Mouse (Mus musculus): ENCODE results near the gene Synj2. TPM values are rescaled to one million over a fixed set of nuclear protein-coding genes. Genes with fewer than 3 reads are reported as not detected.
"Not testable (repeated sequence)": the region's sequence is repeated elsewhere in the genome, so short reads cannot be mapped to it uniquely, and the experiment has no call there.

Gene Synj2
- polyA plus RNA-seq, 1 experiment, result 11.2 TPM

GRCm38 (mm10) chr17:6016213-6016780 is 75.2 kb downstream of the Synj2 start:
- TF ChIP-seq POLR2A (IDR thresholded peaks at IDR 0.05; ENCODE audit: borderline replicate concordance, low read depth, low read length) (no peak), CTCF (IDR thresholded peaks at IDR 0.05; ENCODE audit: low read depth, low read length) (no peak)
- H3K4me3 ChIP-seq (ENCODE audit: insufficient read depth, low read length), result no peak overlapping the region
- peak overlapping the region; percentile 88 for H3K27ac ChIP-seq (ENCODE audit: insufficient read depth, low read depth, low read length)
- H3K4me1 ChIP-seq (ENCODE audit: control insufficient read depth, insufficient read depth, low read length), result peaks cover 34% of the 10 kb centered on the region

- TF ChIP-seq CTCF (IDR thresholded peaks at IDR 0.05; ENCODE audit: low read depth, low read length), result no peak
- no peak for TF ChIP-seq POLR2A (IDR thresholded peaks at IDR 0.05; ENCODE audit: borderline replicate concordance, low read depth, low read length)
- Histone ChIP-seq H3K4me1 (ENCODE audit: control insufficient read depth, insufficient read depth, low read length) (peaks cover 35% of the 10 kb centered on the region), H3K4me3 (ENCODE audit: insufficient read depth, low read length) (no peak overlapping the region), H3K27ac (ENCODE audit: insufficient read depth, low read depth, low read length) (peak overlapping the region; percentile 82)
Observed at GRCm38 (mm10) chr17:6017268-6017667, 76.2 kb downstream of the Synj2 start.

DNA sequence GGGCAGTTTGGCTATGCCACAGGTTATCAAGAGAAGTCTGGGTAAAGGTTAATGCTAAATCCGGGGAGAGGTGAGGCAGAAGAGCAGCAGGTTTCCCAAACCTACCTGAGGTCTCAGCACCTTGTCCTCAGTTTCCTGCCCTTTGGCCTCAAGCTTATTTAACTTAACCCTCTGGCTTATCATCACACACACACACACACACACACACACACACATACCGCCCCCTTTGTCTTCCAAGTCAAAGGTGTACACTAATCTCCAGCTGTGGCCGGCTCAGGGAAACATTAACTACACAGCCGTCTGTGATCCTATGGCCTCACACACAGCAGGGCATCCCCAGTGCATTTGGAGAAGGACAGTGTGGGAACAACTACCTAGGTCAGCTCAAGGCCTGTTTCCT is 77.3 kb downstream of the Synj2 start:
- Histone ChIP-seq H3K4me3 (ENCODE audit: insufficient read depth, low read length) (no peak overlapping the region), H3K4me1 (ENCODE audit: control insufficient read depth, insufficient read depth, low read length) (peaks cover 35% of the 10 kb centered on the region), H3K27ac (ENCODE audit: insufficient read depth, low read depth, low read length) (no peak overlapping the region)
- TF ChIP-seq CTCF (IDR thresholded peaks at IDR 0.05; ENCODE audit: low read depth, low read length) (no peak), POLR2A (IDR thresholded peaks at IDR 0.05; ENCODE audit: borderline replicate concordance, low read depth, low read length) (no peak)

- Histone ChIP-seq H3K4me1 (ENCODE audit: control insufficient read depth, insufficient read depth, low read length) (peaks cover 30% of the 10 kb centered on the region), H3K4me3 (ENCODE audit: insufficient read depth, low read length) (no peak overlapping the region), H3K27ac (ENCODE audit: insufficient read depth, low read depth, low read length) (no peak overlapping the region)
- TF ChIP-seq CTCF (IDR thresholded peaks at IDR 0.05; ENCODE audit: low read depth, low read length) (peak; percentile 77), POLR2A (IDR thresholded peaks at IDR 0.05; ENCODE audit: borderline replicate concordance, low read depth, low read length) (no peak)
Observed at GRCm38 (mm10) chr17:6019776-6020175, 78.7 kb downstream of the Synj2 start.

DNA sequence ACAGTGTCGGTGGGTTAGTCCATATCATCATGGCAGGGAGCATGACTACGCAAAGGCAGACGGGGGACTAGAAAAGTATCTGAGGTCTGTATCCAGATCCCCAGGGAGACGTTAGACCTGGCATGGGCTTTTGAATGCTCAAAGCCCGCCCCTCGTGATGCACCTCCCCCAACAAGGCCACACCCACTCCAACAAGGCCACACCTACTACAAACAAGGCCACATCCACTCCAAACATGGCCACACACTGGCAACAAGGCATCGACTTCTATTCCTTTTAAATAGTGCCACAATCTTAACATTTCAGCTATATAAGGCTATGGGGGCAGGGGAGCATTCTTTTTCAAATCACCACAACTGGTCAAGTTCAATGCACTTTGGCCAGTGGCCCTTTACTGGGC is 79.6 kb downstream of the Synj2 start:
- peaks cover 21% of the 10 kb centered on the region for H3K4me1 ChIP-seq (ENCODE audit: control insufficient read depth, insufficient read depth, low read length)
- no peak for TF ChIP-seq CTCF (IDR thresholded peaks at IDR 0.05; ENCODE audit: low read depth, low read length)
- no peak for TF ChIP-seq POLR2A (IDR thresholded peaks at IDR 0.05; ENCODE audit: borderline replicate concordance, low read depth, low read length)
- H3K4me3 ChIP-seq (ENCODE audit: insufficient read depth, low read length), result no peak overlapping the region
- H3K27ac ChIP-seq (ENCODE audit: insufficient read depth, low read depth, low read length), result no peak overlapping the region

- H3K27ac ChIP-seq (ENCODE audit: insufficient read depth, low read depth, low read length); H3K4me3 ChIP-seq (ENCODE audit: insufficient read depth, low read length): not testable (repeated sequence)
- peaks cover 14% of the 10 kb centered on the region for H3K4me1 ChIP-seq (ENCODE audit: control insufficient read depth, insufficient read depth, low read length)
Observed at GRCm38 (mm10) chr17:6021374-6021789, 80.3 kb downstream of the Synj2 start.

DNA sequence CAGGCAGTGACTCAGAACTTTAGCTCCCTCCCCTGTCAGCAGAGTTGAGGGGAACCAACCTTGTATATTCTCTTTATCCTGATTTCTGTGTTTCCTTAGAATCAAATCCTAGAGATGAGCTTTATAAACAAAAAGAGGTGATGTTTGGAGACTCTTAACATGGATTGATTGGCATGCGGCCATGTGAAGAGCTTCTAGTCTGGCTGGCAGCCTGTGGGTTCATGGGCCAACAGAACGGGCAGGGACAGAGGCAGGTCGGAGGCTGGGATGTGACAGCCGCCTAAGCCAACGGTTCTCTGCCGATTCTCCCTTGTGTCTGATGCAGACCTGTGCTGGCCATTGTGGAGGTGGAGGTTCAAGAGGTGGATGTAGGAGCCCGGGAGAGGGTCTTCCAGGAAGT is 84.8 kb downstream of the Synj2 start:
- Histone ChIP-seq H3K4me1 (ENCODE audit: control insufficient read depth, insufficient read depth, low read length) (peaks cover 4% of the 10 kb centered on the region; the same call in 1 of the 2 replicates), H3K27ac (ENCODE audit: insufficient read depth, low read depth, low read length) (no peak overlapping the region), H3K4me3 (ENCODE audit: insufficient read depth, low read length) (no peak overlapping the region)
- no peak for TF ChIP-seq POLR2A (IDR thresholded peaks at IDR 0.05; ENCODE audit: borderline replicate concordance, low read depth, low read length)
- TF ChIP-seq CTCF (IDR thresholded peaks at IDR 0.05; ENCODE audit: low read depth, low read length), result no peak

GRCm38 (mm10) chr17:6035661-6036060 is 94.6 kb downstream of the Synj2 start:
- TF ChIP-seq CTCF (IDR thresholded peaks at IDR 0.05; ENCODE audit: low read depth, low read length) (no peak), POLR2A (IDR thresholded peaks at IDR 0.05; ENCODE audit: borderline replicate concordance, low read depth, low read length) (no peak)
- Histone ChIP-seq H3K4me1 (ENCODE audit: control insufficient read depth, insufficient read depth, low read length) (peaks cover 5% of the 10 kb centered on the region), H3K27ac (ENCODE audit: insufficient read depth, low read depth, low read length) (no peak overlapping the region), H3K4me3 (ENCODE audit: insufficient read depth, low read length) (no peak overlapping the region)

DNA sequence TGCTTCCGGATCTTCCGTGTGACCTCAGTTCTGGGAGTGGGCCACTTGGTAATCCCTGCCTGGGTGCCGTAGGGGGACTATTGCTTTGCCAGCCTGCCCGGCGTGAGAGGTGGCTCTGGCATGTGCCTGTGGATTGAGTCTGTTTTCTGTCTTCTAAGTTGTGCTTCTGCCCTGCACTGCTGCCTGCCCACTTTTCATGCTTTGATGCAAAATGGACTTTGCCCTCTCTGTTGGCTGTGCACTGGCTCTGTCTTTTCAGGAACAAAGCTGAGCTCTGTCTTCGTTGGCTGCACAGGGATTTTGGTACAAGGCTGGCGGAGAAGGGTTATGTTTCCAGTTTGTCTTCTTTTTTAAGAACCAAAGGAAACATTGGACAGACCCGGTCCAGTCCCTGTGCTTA is 95.4 kb downstream of the Synj2 start:
- Histone ChIP-seq H3K4me3 (ENCODE audit: insufficient read depth, low read length) (no peak overlapping the region), H3K4me1 (ENCODE audit: control insufficient read depth, insufficient read depth, low read length) (peaks cover 5% of the 10 kb centered on the region), H3K27ac (ENCODE audit: insufficient read depth, low read depth, low read length) (no peak overlapping the region)
- TF ChIP-seq CTCF (IDR thresholded peaks at IDR 0.05; ENCODE audit: low read depth, low read length), result no peak
- TF ChIP-seq POLR2A (IDR thresholded peaks at IDR 0.05; ENCODE audit: borderline replicate concordance, low read depth, low read length), result no peak

DNA sequence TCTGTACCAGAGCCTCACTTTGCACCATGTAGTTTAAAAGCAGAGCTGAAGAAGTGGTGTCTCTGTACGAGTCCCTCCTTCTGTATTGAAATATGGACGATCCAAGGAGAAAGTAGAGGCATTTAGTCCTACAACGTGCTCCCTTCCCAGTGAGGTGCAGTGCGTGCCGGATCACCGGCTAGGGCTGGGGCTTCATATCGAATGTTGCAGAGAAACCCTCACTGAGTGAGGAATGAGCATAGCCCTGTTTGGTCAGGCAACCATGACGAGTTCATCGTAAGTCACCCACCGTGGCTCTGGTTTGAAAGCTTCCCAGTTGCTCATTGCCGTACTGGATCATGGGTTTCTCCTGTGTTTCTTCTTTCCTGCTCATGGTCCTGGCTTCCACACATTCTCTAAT is 95.8 kb downstream of the Synj2 start:
- Histone ChIP-seq H3K4me1 (ENCODE audit: control insufficient read depth, insufficient read depth, low read length) (peaks cover 5% of the 10 kb centered on the region), H3K4me3 (ENCODE audit: insufficient read depth, low read length) (no peak overlapping the region), H3K27ac (ENCODE audit: insufficient read depth, low read depth, low read length) (no peak overlapping the region)
- TF ChIP-seq CTCF (IDR thresholded peaks at IDR 0.05; ENCODE audit: low read depth, low read length), result no peak
- TF ChIP-seq POLR2A (IDR thresholded peaks at IDR 0.05; ENCODE audit: borderline replicate concordance, low read depth, low read length), result no peak

- Histone ChIP-seq H3K27ac (ENCODE audit: insufficient read depth, low read depth, low read length) (no peak overlapping the region), H3K4me1 (ENCODE audit: control insufficient read depth, insufficient read depth, low read length) (peaks cover 5% of the 10 kb centered on the region), H3K4me3 (ENCODE audit: insufficient read depth, low read length) (no peak overlapping the region)
- TF ChIP-seq POLR2A (IDR thresholded peaks at IDR 0.05; ENCODE audit: borderline replicate concordance, low read depth, low read length) (no peak), CTCF (IDR thresholded peaks at IDR 0.05; ENCODE audit: low read depth, low read length) (no peak)
Observed at GRCm38 (mm10) chr17:6037507-6037906, 96.4 kb downstream of the Synj2 start.
